Mouse (Mus musculus): ENCODE data around the gene Gm20388.

- TF ChIP-seq EP300 (IDR thresholded peaks at IDR 0.05; ENCODE audit: low read depth) = no peak
- TF ChIP-seq CTCF (IDR thresholded peaks at IDR 0.05; ENCODE audit: low read depth) = no peak
Measured at GRCm38 (mm10) chr8:123710335-123710734, 3799.7 kb downstream of the Gm20388 start.

All from liver, embryonic 14.5 days (tissue).